Mouse (Mus musculus) forebrain, embryonic 11.5 days (tissue): ENCODE measurements around the gene Casp6. TPM values are rescaled to one million over a fixed set of nuclear protein-coding genes. Genes with fewer than 3 reads are reported as not detected.
A peak's percentile ranks its signal among the peaks of the same experiment; 100 is the strongest.

Experiments used
- ATAC-seq: fragments of 200-750 bp; cut with Nextera tagmentation; replicated peaks from 2 replicates; pipeline ENCODE4 v1.8.0; 2017; ENCODE audit warnings: moderate TSS enrichment; ENCODE audit not compliant: low FRiP score
- DNase-seq: peaks from one replicate; pipeline ENCODE4 v3.0.0-alpha.2; 2017; ENCODE audit warnings: low spot score
- H3K27ac ChIP-seq: fragments of 300-500 bp; sonication (generic); 2 replicates; pipeline ENCODE4 v1.5.1; 2014; ENCODE audit warnings: low read depth, low read length
- H3K27me3 ChIP-seq: fragments of 300-500 bp; sonication (generic); 2 replicates; pipeline ENCODE4 v1.6.1; 2014; ENCODE audit warnings: mild to moderate bottlenecking, low read length, mixed read lengths; ENCODE audit not compliant: control insufficient read depth, insufficient read depth
- H3K36me3 ChIP-seq: fragments of 300-500 bp; sonication (generic); 2 replicates; pipeline ENCODE4 v1.6.1; 2014; ENCODE audit warnings: mild to moderate bottlenecking, low read length, moderate library complexity, mixed read lengths; ENCODE audit not compliant: control insufficient read depth, insufficient read depth
- H3K4me1 ChIP-seq: fragments of 300-500 bp; sonication (generic); replicated peaks from 2 replicates; pipeline ENCODE4 v1.6.1; 2014; ENCODE audit warnings: low read length, mixed read lengths; ENCODE audit not compliant: control insufficient read depth, insufficient read depth
- H3K4me2 ChIP-seq: fragments of 300-500 bp; sonication (generic); 2 replicates; pipeline ENCODE4 v1.6.1; 2014; ENCODE audit warnings: low read depth, mild to moderate bottlenecking, low read length, moderate library complexity, mixed read lengths; ENCODE audit not compliant: severe bottlenecking
- H3K4me3 ChIP-seq: fragments of 300-500 bp; sonication (generic); 2 replicates; pipeline ENCODE4 v1.5.1; 2014; ENCODE audit warnings: low read depth, low read length
- H3K9ac ChIP-seq: fragments of 300-500 bp; sonication (generic); 2 replicates; pipeline ENCODE4 v1.6.1; 2014; ENCODE audit warnings: low read length
- H3K9me3 ChIP-seq: fragments of 300-500 bp; sonication (generic); 2 replicates; pipeline ENCODE4 v1.6.1; 2016; ENCODE audit warnings: low read length, mixed read lengths; ENCODE audit not compliant: control insufficient read depth
- WGBS: fragments of 180-500 bp; shearing (Covaris S2); extraction: QIAGEN DNeasy Blood & Tissue Kit; methylation state at CpG from one replicate; pipeline ENCODE4 v1.1.7; 2014; 5-methylcytosine and 5-hydroxymethylcytosine counted together
- polyA plus RNA-seq: library from polyadenylated mRNA; unstranded; fragments of >200 nt; fragmentation: Nextera tagmentation; extraction: Ambion mirVana; gene quantifications from 2 replicates; pipeline ENCODE4 v1.2.1, GENCODE M21; 2014

Casp6 gene
- polyA plus RNA-seq, 1 experiment from 2014 or later, result 62.8 TPM

DNA sequence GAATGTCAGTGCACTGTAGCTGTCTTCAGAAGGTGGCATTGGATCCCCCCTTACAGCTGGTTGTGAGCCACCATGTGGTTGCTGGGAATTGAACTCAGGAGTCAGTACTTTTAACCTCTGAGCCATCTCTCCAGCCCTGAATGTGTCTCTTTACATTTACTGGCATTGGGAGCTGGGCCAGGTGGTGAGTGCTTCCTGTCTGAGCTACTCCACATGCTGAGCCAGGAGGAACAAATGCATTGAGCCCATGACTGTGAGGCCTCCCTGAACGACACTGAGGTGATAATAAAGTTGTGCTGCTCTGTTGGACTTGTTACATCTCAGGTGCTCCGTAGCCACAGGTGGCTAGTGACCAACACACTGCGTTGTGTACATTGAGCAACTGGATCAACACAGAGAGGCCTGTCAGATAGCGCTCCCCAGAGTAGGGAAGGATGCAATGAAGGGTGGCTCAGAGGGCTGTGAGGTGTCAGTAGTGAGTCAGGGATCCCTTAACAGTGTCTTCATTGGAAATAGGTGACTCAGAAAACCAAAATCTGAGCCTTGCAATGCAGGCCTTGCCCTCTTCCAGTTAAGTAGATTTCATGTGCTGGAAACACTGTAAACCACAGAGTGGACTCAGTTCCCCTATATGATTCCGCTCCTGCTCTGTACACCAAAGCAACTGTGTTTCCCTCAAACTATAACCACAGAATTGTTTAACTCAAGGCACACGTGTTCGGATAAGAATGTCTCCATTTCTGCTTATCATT lies 3.3 kb downstream of the Casp6 start:
- Histone ChIP-seq H3K9ac (no peak overlapping the region), H3K4me2 (no peak overlapping the region), H3K4me3 (no peak overlapping the region), H3K4me1 (peaks cover 11% of the 10 kb centered on the region), H3K36me3 (no peaks in the 10 kb centered on the region), H3K27ac (no peak overlapping the region), H3K9me3 (no peaks in the 10 kb centered on the region), H3K27me3 (no peaks in the 10 kb centered on the region)
- ATAC-seq (no peak), DNase-seq (no peak)
- WGBS, result 87% methylated on average over 7 of the region's 7 CpGs

DNA sequence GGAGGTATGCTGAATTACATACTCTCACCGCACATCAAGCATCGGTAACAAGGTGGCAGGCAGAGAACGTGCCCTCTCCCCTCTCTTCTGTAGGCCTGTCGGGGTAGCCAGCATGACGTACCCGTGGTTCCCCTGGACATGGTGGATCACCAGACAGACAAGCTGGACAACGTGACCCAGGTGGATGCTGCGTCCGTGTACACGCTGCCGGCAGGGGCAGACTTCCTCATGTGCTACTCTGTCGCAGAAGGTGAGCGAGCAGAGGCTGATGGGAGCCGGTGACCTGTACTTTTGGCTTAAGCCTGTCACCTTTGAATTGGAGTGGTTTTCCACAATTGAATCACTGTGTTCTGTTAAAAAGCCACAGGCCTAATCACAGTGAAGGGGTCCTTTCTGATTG lies 10.8 kb downstream of the Casp6 start:
- Histone ChIP-seq H3K36me3 (no peaks in the 10 kb centered on the region), H3K9me3 (no peaks in the 10 kb centered on the region), H3K4me1 (no peaks in the 10 kb centered on the region), H3K9ac (no peak overlapping the region), H3K27me3 (no peaks in the 10 kb centered on the region), H3K4me2 (no peak overlapping the region), H3K4me3 (no peak overlapping the region), H3K27ac (no peak overlapping the region)
- ATAC-seq (no peak), DNase-seq (no peak)
- 92% methylated on average over 14 of the region's 14 CpGs for WGBS

DNA sequence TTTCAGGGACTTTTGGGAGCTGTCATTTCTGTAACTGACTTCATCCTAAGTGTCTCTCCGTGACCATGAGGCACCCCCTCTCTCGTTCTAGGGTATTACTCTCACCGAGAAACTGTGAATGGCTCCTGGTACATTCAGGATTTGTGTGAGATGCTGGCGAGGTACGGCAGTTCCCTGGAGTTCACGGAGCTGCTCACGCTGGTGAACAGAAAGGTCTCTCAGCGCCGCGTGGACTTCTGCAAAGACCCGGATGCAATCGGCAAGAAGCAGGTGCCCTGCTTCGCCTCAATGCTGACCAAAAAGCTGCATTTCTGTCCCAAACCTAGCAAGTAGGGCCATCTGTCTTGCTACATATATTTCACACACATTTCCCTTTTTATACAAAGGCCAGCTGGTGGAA lies 12.0 kb downstream of the Casp6 start:
- Histone ChIP-seq H3K27ac (no peak overlapping the region), H3K9ac (no peak overlapping the region), H3K4me2 (no peak overlapping the region), H3K9me3 (no peaks in the 10 kb centered on the region), H3K27me3 (no peaks in the 10 kb centered on the region), H3K4me1 (no peaks in the 10 kb centered on the region), H3K36me3 (no peaks in the 10 kb centered on the region), H3K4me3 (no peak overlapping the region)
- DNase-seq (no peak), ATAC-seq (no peak)
- 93% methylated on average over 13 of the region's 13 CpGs for WGBS

DNA sequence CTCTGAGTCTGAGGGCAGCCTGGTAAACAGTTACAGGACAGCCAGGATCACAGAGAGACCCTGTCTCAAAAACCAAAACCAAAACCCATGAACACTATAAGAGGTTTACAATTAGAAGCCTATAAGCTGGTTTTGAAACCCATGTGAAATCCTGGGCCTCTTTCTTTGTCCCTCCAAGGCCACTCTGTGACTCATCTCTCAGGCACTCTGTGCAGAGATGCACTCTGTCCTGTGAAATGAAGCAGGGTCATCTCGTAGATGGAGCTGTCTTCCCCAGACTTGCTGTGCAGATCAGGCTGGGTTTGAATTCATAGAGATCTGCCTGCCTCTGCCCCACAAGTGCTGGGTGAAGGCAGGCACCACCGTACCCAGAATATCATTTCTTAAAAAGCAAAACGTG lies 16.2 kb downstream of the Casp6 start:
- no peak overlapping the region for H3K27ac ChIP-seq
- DNase-seq (no peak), ATAC-seq (no peak)
- no peak overlapping the region for H3K9ac ChIP-seq
- H3K36me3 ChIP-seq, result no peaks in the 10 kb centered on the region
- no peaks in the 10 kb centered on the region for H3K27me3 ChIP-seq
- H3K4me2 ChIP-seq, result no peak overlapping the region
- WGBS, result 85% methylated on average over 3 of the region's 3 CpGs
- no peaks in the 10 kb centered on the region for H3K4me1 ChIP-seq
- H3K4me3 ChIP-seq, result no peak overlapping the region
- no peaks in the 10 kb centered on the region for H3K9me3 ChIP-seq

DNA sequence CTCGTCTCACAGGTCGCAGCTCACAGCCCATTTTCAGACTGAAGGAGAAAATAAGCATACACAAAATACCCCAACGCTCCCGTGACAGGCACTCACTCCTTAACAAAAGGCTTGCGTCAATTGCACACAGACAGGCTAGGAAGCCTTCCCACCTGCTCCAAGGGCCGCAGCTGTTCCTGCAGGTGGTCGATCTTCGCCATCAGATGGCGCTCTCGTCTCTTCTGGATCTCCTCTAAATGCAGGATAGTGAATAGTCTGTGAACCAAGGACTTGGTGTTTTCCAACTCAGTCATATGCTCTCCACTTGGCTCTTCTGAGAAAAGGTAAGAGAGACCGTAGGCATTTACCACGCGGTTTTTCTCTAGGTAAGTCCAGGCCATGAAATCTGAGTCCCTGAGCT lies 17.2 kb downstream of the Casp6 start:
- H3K27ac ChIP-seq, result no peak overlapping the region
- H3K9me3 ChIP-seq, result no peaks in the 10 kb centered on the region
- H3K4me3 ChIP-seq, result no peak overlapping the region
- DNase-seq (peak; percentile 84), ATAC-seq (peak; percentile 76)
- no peak overlapping the region for H3K4me2 ChIP-seq
- 12% methylated on average over 13 of the region's 13 CpGs for WGBS
- H3K36me3 ChIP-seq, result no peaks in the 10 kb centered on the region
- no peaks in the 10 kb centered on the region for H3K4me1 ChIP-seq
- no peaks in the 10 kb centered on the region for H3K27me3 ChIP-seq
- no peak overlapping the region for H3K9ac ChIP-seq

DNA sequence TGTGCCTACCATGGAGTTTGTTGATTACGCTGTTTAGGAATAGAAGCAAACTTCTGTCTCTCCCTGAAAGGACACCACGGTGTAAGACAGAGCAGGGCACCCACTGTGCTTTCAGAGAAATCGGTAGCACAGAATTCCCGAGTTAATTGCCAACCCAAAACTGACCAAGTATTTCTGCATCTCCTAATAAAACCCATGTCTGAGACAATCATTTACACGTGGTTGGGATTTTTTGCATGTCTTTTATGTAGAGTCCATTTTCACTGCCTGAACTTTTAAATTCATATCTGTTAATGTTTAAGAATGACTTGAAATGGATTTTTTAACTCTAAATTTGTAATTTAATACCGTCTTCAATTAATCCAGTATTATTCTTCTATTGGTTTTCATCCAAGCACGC lies 22.4 kb downstream of the Casp6 start:
- H3K27ac ChIP-seq, result no peak overlapping the region
- H3K27me3 ChIP-seq, result no peaks in the 10 kb centered on the region
- H3K9me3 ChIP-seq, result no peaks in the 10 kb centered on the region
- WGBS, result 91% methylated on average over 7 of the region's 7 CpGs
- DNase-seq (no peak), ATAC-seq (no peak)
- no peak overlapping the region for H3K4me2 ChIP-seq
- H3K9ac ChIP-seq, result no peak overlapping the region
- no peaks in the 10 kb centered on the region for H3K36me3 ChIP-seq
- no peaks in the 10 kb centered on the region for H3K4me1 ChIP-seq
- no peak overlapping the region for H3K4me3 ChIP-seq

DNA sequence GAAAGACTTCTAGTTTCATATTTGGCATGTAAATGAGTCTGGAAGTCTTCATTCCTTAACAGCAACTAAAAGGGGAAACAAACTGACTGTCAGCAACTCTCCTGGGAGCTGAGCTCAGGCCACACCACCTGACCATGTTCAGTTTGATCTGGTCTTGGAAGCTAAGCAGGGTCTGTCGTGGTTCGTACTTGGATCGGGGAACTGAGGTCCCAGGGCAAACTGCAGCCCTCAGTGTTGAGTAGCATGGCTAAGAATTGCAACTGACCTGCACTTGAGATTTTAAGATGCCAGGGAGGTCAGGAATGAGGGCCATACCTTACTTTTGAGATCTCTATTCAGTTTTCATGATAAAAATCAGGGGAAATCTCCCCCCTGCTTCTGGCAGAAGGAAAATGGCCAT lies 24.6 kb downstream of the Casp6 start:
- Histone ChIP-seq H3K4me3 (no peak overlapping the region), H3K4me2 (no peak overlapping the region), H3K27me3 (no peaks in the 10 kb centered on the region), H3K4me1 (no peaks in the 10 kb centered on the region), H3K36me3 (no peaks in the 10 kb centered on the region), H3K9ac (no peak overlapping the region), H3K9me3 (no peaks in the 10 kb centered on the region), H3K27ac (no peak overlapping the region)
- ATAC-seq (no peak), DNase-seq (no peak)
- 94% methylated on average over 3 of the region's 3 CpGs for WGBS

DNA sequence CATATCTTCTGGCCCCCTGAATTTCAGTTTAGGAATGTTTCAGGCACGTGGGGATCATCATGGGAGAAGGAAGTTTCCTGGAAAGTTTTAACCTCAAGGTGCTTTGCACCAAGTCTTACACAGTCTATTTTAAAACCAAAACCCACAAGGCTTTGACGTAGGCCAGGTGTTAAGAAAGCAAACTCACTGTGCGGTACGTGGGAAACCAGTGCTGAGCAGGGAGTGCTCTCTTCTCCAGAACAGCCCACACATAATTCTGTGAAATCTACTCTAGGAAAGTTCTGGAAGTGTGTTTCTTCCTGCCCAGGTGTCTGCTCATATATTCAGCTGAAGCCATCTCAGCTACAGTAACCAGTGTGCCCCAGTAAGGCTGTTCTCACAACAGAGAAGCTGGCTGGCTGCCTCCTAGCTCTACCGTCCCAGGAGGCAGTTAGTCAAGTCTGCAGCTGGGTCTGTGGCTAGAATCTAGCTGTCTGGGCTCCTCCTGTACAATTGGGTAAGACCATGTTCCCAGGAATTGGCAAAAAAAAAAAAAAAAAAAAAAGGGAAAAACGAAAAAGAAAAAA lies 29.1 kb downstream of the Casp6 start:
- DNase-seq (no peak), ATAC-seq (no peak)
- Histone ChIP-seq H3K4me3 (no peak overlapping the region), H3K27me3 (no peaks in the 10 kb centered on the region), H3K27ac (no peak overlapping the region), H3K36me3 (no peaks in the 10 kb centered on the region), H3K4me2 (no peak overlapping the region), H3K9ac (no peak overlapping the region), H3K4me1 (no peaks in the 10 kb centered on the region), H3K9me3 (no peaks in the 10 kb centered on the region)
- WGBS, result 80% methylated on average over 6 of the region's 6 CpGs

DNA sequence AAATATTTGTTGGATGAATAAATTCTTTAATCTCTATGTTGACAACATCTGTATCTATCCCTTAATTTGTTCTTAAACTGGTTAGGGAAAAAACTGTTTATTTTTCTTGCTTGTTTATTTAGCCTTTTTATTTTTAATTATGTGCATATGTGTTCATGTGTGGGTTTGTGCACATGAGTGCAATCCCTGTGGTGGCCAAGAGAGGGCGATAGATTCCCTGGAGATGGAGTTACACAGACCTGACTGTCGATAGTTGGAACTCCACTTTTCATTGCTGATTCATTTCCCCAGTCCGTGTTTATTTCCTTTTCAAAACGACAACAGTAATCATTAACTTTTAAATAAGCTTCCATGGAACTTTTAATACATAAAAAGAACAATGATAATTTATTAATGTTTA lies 31.2 kb downstream of the Casp6 start:
- Histone ChIP-seq H3K27me3 (no peaks in the 10 kb centered on the region), H3K9me3 (no peaks in the 10 kb centered on the region), H3K27ac (no peak overlapping the region), H3K36me3 (no peaks in the 10 kb centered on the region), H3K4me3 (no peak overlapping the region), H3K4me1 (no peaks in the 10 kb centered on the region), H3K4me2 (no peak overlapping the region), H3K9ac (no peak overlapping the region)
- ATAC-seq (no peak), DNase-seq (no peak)
- 54% methylated on average over 4 of the region's 4 CpGs for WGBS
